11 mouse cellular contexts compared by ENCODE assay signal in genomic region chr2:21919091-21919490, GRCm38 (mm10).
A peak's percentile ranks its signal among the peaks of the same experiment; 100 is the strongest.
DNase-seq lines count a peak whose midpoint lies in the region; ATAC-seq lines count a peak whose summit lies in the region.
"Had no signal": no experiment of that assay in that cellular context is flagged by ENCODE, and none has a peak within 500 bp of the region (broad histone marks: within the 10 kb centered on the region; RNA-seq: fewer than 3 reads in every experiment).

No protein-coding gene starts in this region.

- H3K36me3 ChIP-seq in neural tube, embryonic 11.5 days (ENCODE audit: control insufficient read depth, insufficient read depth, low read length): no peaks in the 10 kb centered on the region
- no peaks in the 10 kb centered on the region for H3K36me3 ChIP-seq in embryonic facial prominence, embryonic 10.5 days (replicated peaks)
- H3K36me3 ChIP-seq in hindbrain, embryonic 16.5 days (ENCODE audit: control insufficient read depth, insufficient read depth, low read length): no peaks in the 10 kb centered on the region
- H3K36me3 ChIP-seq: liver, embryonic 13.5 days had no signal

- no peak overlapping the region for H3K4me2 ChIP-seq in neural tube, embryonic 11.5 days (ENCODE audit: low read depth)
- H3K4me2 ChIP-seq in hindbrain, embryonic 16.5 days (ENCODE audit: low read length): no peak overlapping the region
- H3K4me2 ChIP-seq: liver, embryonic 13.5 days had no signal

- peak; percentile 18 for DNase-seq in neural tube, embryonic 11.5 days (ENCODE audit: low spot score)
- no peak for DNase-seq in neural tube, embryonic 10.5 days (ENCODE audit: extremely low spot score, low spot score)
- no peak for DNase-seq in embryonic facial prominence, embryonic 10.5 days (ENCODE audit: low spot score)
- DNase-seq in retina, postnatal 1 day: peak; percentile 89
- DNase-seq in ovary, postnatal 36 days (ENCODE audit: low spot score): no peak
- DNase-seq in heart, adult 8-10 months (ENCODE audit: low spot score): no peak
- DNase-seq: liver, embryonic 13.5 days; thymus, postnatal 4 days had no signal

- 0 out of 2 replicates have a peak, but pooled peaks cover 3% of the 10 kb centered on the region for H3K4me1 ChIP-seq in neural tube, embryonic 11.5 days (ENCODE audit: control insufficient read depth, insufficient read depth, low read length)
- H3K4me1 ChIP-seq in embryonic facial prominence, embryonic 10.5 days: peaks cover 14% of the 10 kb centered on the region
- peaks cover 13% of the 10 kb centered on the region for H3K4me1 ChIP-seq in hindbrain, embryonic 16.5 days (ENCODE audit: control insufficient read depth, insufficient read depth, low read depth, low read length)
- H3K4me1 ChIP-seq: liver, embryonic 13.5 days had no signal

- WGBS in neural tube, embryonic 11.5 days: 62% methylated on average over 2 of the region's 2 CpGs
- 68% methylated on average over 2 of the region's 2 CpGs for WGBS in embryonic facial prominence, embryonic 10.5 days
- 22% methylated on average over 2 of the region's 2 CpGs for WGBS in hindbrain, embryonic 16.5 days

- no peak for ATAC-seq in neural tube, embryonic 11.5 days (ENCODE audit: insufficient read depth, low FRiP score, low TSS enrichment)
- no peak for ATAC-seq in hindbrain, embryonic 16.5 days
- ATAC-seq in megakaryocyte-erythroid progenitor cell, adult 5-6 weeks (replicated peaks; ENCODE audit: low FRiP score, low TSS enrichment, poor library complexity, severe bottlenecking): no peak

- H3K4me3 ChIP-seq in neural tube, embryonic 11.5 days (ENCODE audit: low read depth, low read length): no peak overlapping the region
- H3K4me3 ChIP-seq in embryonic facial prominence, embryonic 10.5 days: no peak overlapping the region
- H3K4me3 ChIP-seq in hindbrain, embryonic 16.5 days (ENCODE audit: low read length): no peak overlapping the region
- H3K4me3 ChIP-seq: liver, embryonic 13.5 days had no signal

- H3K27ac ChIP-seq in neural tube, embryonic 11.5 days (ENCODE audit: low read depth, low read length): peak overlapping the region; percentile 97
- H3K27ac ChIP-seq in embryonic facial prominence, embryonic 10.5 days (replicated peaks): peak overlapping the region; percentile 82
- peak overlapping the region; percentile 98 for H3K27ac ChIP-seq in hindbrain, embryonic 16.5 days (ENCODE audit: low read depth, low read length)
- H3K27ac ChIP-seq: kidney, postnatal 0 days; liver, embryonic 13.5 days had no signal

- no peaks in the 10 kb centered on the region for H3K9me3 ChIP-seq in neural tube, embryonic 11.5 days (ENCODE audit: control insufficient read depth, low read length)
- no peaks in the 10 kb centered on the region for H3K9me3 ChIP-seq in embryonic facial prominence, embryonic 10.5 days
- no peaks in the 10 kb centered on the region for H3K9me3 ChIP-seq in hindbrain, embryonic 16.5 days (ENCODE audit: control insufficient read depth, low read length)
- H3K9me3 ChIP-seq: liver, embryonic 13.5 days had no signal

- peak overlapping the region; percentile 61 for H3K9ac ChIP-seq in neural tube, embryonic 11.5 days (ENCODE audit: low read length)
- H3K9ac ChIP-seq in hindbrain, embryonic 16.5 days (ENCODE audit: low read depth, low read length): no peak overlapping the region; the same call in 1 of the 2 replicates
- H3K9ac ChIP-seq: liver, embryonic 13.5 days had no signal

- no peaks in the 10 kb centered on the region for H3K27me3 ChIP-seq in neural tube, embryonic 11.5 days (ENCODE audit: control insufficient read depth, insufficient read depth, low read length)
- no peaks in the 10 kb centered on the region for H3K27me3 ChIP-seq in embryonic facial prominence, embryonic 10.5 days (replicated peaks; ENCODE audit: low read depth, poor library complexity, severe bottlenecking)
- no peaks in the 10 kb centered on the region for H3K27me3 ChIP-seq in hindbrain, embryonic 16.5 days (replicated peaks; ENCODE audit: control insufficient read depth, insufficient read depth, low read length)
- H3K27me3 ChIP-seq: liver, embryonic 13.5 days had no signal

Comparison
In these comparisons a context has a peak if more than half of its experiments do, and no peak if none do; other contexts are left out.
1. DNase-seq: peak in neural tube, embryonic 11.5 days (single experiment) and retina, postnatal 1 day (single experiment); none in neural tube, embryonic 10.5 days (single experiment), embryonic facial prominence, embryonic 10.5 days (single experiment), ovary, postnatal 36 days (single experiment) and heart, adult 8-10 months (single experiment).
2. Peak in every context shown above with its lines, with median percentiles within 50 percentile points of each other: H3K27ac ChIP-seq.